Mouse (Mus musculus): ENCODE results near the gene Sohlh1.

- no peak for TF ChIP-seq ZC3H11A (IDR thresholded peaks at IDR 0.05; ENCODE audit: borderline replicate concordance, low read depth, low read length)
- TF ChIP-seq ZNF384 (IDR thresholded peaks at IDR 0.05; ENCODE audit: low read depth, low read length): no peak
- TF ChIP-seq HCFC1 (IDR thresholded peaks at IDR 0.05; ENCODE audit: borderline replicate concordance, insufficient read depth, low read length): no peak
- TF ChIP-seq MAFK (IDR thresholded peaks at IDR 0.05; ENCODE audit: insufficient read depth, low read depth, low read length): no peak
- TF ChIP-seq CHD2 (IDR thresholded peaks at IDR 0.05; ENCODE audit: low read depth, low read length): no peak
These were observed 4.3 kb downstream of the Sohlh1 start for GRCm38 (mm10) chr2:25842758-25843157.

All from ES-E14 (cell line).